Mouse (Mus musculus) CH12.LX (cell line): ENCODE results near the gene Bcorl1. TPM values are rescaled to one million over a fixed set of nuclear protein-coding genes. Genes with fewer than 3 reads are reported as not detected.

ENCODE experiments used
- DNase-seq: peaks from one replicate; pipeline ENCODE4 v3.0.0-alpha.2; 2013; ENCODE audit errors: extremely low read depth
- H3K27ac ChIP-seq: 2 replicates; pipeline ENCODE4 v1.5.1; 2012; ENCODE audit warnings: low read depth, mild to moderate bottlenecking, control low read depth, moderate library complexity; ENCODE audit not compliant: insufficient read depth
- H3K27me3 ChIP-seq: replicated peaks from 2 replicates; pipeline ENCODE3; 2012; ENCODE audit warnings: inconsistent platforms
- H3K36me3 ChIP-seq, 2 experiments: replicated peaks in 1 of 2; 2 replicates each; pipeline versions ENCODE3 to v1.6.1; 2012; ENCODE audit warnings: inconsistent platforms in 1 of 2, low read length in 1 of 2, mild to moderate bottlenecking in 1 of 2, mixed read lengths in 1 of 2, moderate library complexity in 1 of 2; ENCODE audit not compliant: control insufficient read depth in 1 of 2, insufficient read depth in 1 of 2
- H3K4me1 ChIP-seq, 2 experiments: 2 replicates each; pipeline ENCODE4 v1.6.1; 2012; ENCODE audit warnings: inconsistent platforms in 1 of 2, moderate library complexity in 1 of 2; ENCODE audit not compliant: insufficient read depth in 2 of 2, control insufficient read depth in 1 of 2
- H3K4me2 ChIP-seq: 2 replicates; pipeline ENCODE4 v1.6.1; 2012; ENCODE audit warnings: low read depth, mild to moderate bottlenecking, control low read depth; ENCODE audit not compliant: poor library complexity, insufficient read depth, severe bottlenecking
- H3K4me3 ChIP-seq, 3 experiments: fragments of 150-350 bp in 1 of 3; sonication (generic) in 1 of 3; replicated peaks in 1 of 3; 2 replicates each; pipeline versions ENCODE3 to v1.5.1; 2011 to 2012; ENCODE audit warnings: low read depth in 2 of 3, low read length in 2 of 3, mild to moderate bottlenecking in 2 of 3, moderate library complexity in 2 of 3, control low read depth in 1 of 3, improper control_type of control experiment in 1 of 3, inconsistent platforms in 1 of 3, mixed read lengths in 1 of 3; ENCODE audit not compliant: poor library complexity in 1 of 3
- H3K79me2 ChIP-seq: replicated peaks from 2 replicates; pipeline ENCODE4 v1.6.1; 2012; ENCODE audit warnings: mild to moderate bottlenecking, moderate library complexity; ENCODE audit not compliant: control insufficient read depth, poor library complexity, insufficient read depth, severe bottlenecking; ENCODE audit errors: extremely low read depth
- H3K9ac ChIP-seq: 2 replicates; pipeline ENCODE4 v1.6.1; 2012; ENCODE audit warnings: low read depth, mild to moderate bottlenecking, control low read depth, moderate library complexity; ENCODE audit not compliant: insufficient read depth
- H3K9me3 ChIP-seq: replicated peaks from 2 replicates; pipeline ENCODE3; 2012; ENCODE audit warnings: low read length, inconsistent platforms, mixed read lengths
- CHD2 ChIP-seq: IDR thresholded peaks from 2 replicates; pipeline ENCODE4 v1.6.1; 2011; ENCODE audit warnings: low read length, improper control_type of control experiment
- CTCF ChIP-seq, 2 experiments: IDR thresholded peaks in 1 of 2; conservative IDR thresholded peaks in 1 of 2; 2 replicates each; pipeline ENCODE4 v1.5.1; 2011 to 2012; ENCODE audit warnings: low read depth in 2 of 2, low read length in 2 of 2, improper control_type of control experiment in 1 of 2, inconsistent platforms in 1 of 2, mild to moderate bottlenecking in 1 of 2, moderate library complexity in 1 of 2
- ELF1 ChIP-seq: IDR thresholded peaks from 2 replicates; pipeline ENCODE4 v1.6.1; 2014; ENCODE audit warnings: low read depth, mild to moderate bottlenecking, inconsistent platforms, low read length, improper control_type of control experiment
- GABPA ChIP-seq: IDR thresholded peaks from 2 replicates; pipeline ENCODE4 v1.6.1; 2012; ENCODE audit warnings: low read depth, low read length, improper control_type of control experiment, inconsistent platforms; ENCODE audit not compliant: insufficient replicate concordance
- HCFC1 ChIP-seq: IDR thresholded peaks from 2 replicates; pipeline ENCODE4 v1.6.1; 2012; ENCODE audit warnings: low read depth, mild to moderate bottlenecking, inconsistent platforms, low read length, improper control_type of control experiment
- IRF4 ChIP-seq: IDR thresholded peaks from 2 replicates; pipeline ENCODE4 v1.6.1; 2014; ENCODE audit warnings: low read depth, mild to moderate bottlenecking, inconsistent platforms, low read length, improper control_type of control experiment
- JUND ChIP-seq: conservative IDR thresholded peaks from 2 replicates; pipeline ENCODE4 v1.6.1; 2011; ENCODE audit warnings: low read depth, low read length, improper control_type of control experiment
- KAT2A ChIP-seq: IDR thresholded peaks from 2 replicates; pipeline ENCODE4 v1.6.1; 2012; ENCODE audit warnings: low read length, improper control_type of control experiment, inconsistent platforms; ENCODE audit not compliant: insufficient replicate concordance
- MAFK ChIP-seq: IDR thresholded peaks from 2 replicates; pipeline ENCODE4 v1.6.1; 2011; ENCODE audit warnings: low read length, improper control_type of control experiment; ENCODE audit not compliant: insufficient replicate concordance
- MAZ ChIP-seq: IDR thresholded peaks from 2 replicates; pipeline ENCODE4 v1.6.1; 2012; ENCODE audit warnings: low read depth, mild to moderate bottlenecking, inconsistent platforms, low read length, improper control_type of control experiment, moderate library complexity
- MEF2A ChIP-seq: IDR thresholded peaks from 2 replicates; pipeline ENCODE4 v1.6.1; 2014; ENCODE audit warnings: low read depth, mild to moderate bottlenecking, inconsistent platforms, low read length, improper control_type of control experiment, borderline replicate concordance
- MXI1 ChIP-seq: IDR thresholded peaks from 2 replicates; pipeline ENCODE4 v1.6.1; 2011; ENCODE audit warnings: mild to moderate bottlenecking, low read depth, low read length, improper control_type of control experiment
- MYC ChIP-seq: IDR thresholded peaks from 2 replicates; pipeline ENCODE4 v1.6.1; 2011; ENCODE audit warnings: low read depth, mild to moderate bottlenecking, improper control_type of control experiment, low read length
- NELFE ChIP-seq: IDR thresholded peaks from 2 replicates; pipeline ENCODE4 v1.6.1; 2011; ENCODE audit warnings: low read depth, low read length, improper control_type of control experiment
- POLR2A ChIP-seq: IDR thresholded peaks from 2 replicates; pipeline ENCODE4 v1.6.1; 2011; ENCODE audit warnings: low read depth, mild to moderate bottlenecking, improper control_type of control experiment, low read length
- RAD21 ChIP-seq: IDR thresholded peaks from 2 replicates; pipeline ENCODE4 v1.6.1; 2011; ENCODE audit warnings: low read depth, mild to moderate bottlenecking, low read length, improper control_type of control experiment, moderate library complexity
- RCOR1 ChIP-seq: conservative IDR thresholded peaks from 2 replicates; pipeline ENCODE4 v1.6.1; 2012; ENCODE audit warnings: low read depth, mild to moderate bottlenecking, inconsistent platforms, low read length, improper control_type of control experiment
- TCF12 ChIP-seq: IDR thresholded peaks from 2 replicates; pipeline ENCODE4 v1.6.1; 2014; ENCODE audit warnings: low read depth, mild to moderate bottlenecking, inconsistent platforms, low read length, improper control_type of control experiment
- ZC3H11A ChIP-seq: IDR thresholded peaks from 2 replicates; pipeline ENCODE4 v1.6.1; 2012; ENCODE audit warnings: low read depth, mild to moderate bottlenecking, inconsistent platforms, low read length, improper control_type of control experiment
- ZKSCAN1 ChIP-seq: IDR thresholded peaks from 2 replicates; pipeline ENCODE4 v1.6.1; 2012; ENCODE audit warnings: low read depth, inconsistent platforms, low read length, improper control_type of control experiment, borderline replicate concordance
- ZNF384 ChIP-seq: IDR thresholded peaks from 2 replicates; pipeline ENCODE4 v1.6.1; 2012; ENCODE audit warnings: low read depth, low read length, improper control_type of control experiment, inconsistent platforms
- dilution Hi-C: fragments of 300-500 bp; cut with MboI; formaldehyde crosslinking; loops from 2 replicates; pipeline ENCODE4 v1.14.3; 2020; ENCODE audit warnings: low sequenced_read_pairs; ENCODE audit not compliant: extremely low pct_unique_long_range_greater_than_20kb, extremely low pct_ligation_motif_present
- in situ Hi-C: fragments of 300-500 bp; cut with MboI; formaldehyde crosslinking; loops from 3 replicates; pipeline ENCODE4 v1.14.3; 2019; ENCODE audit warnings: low sequenced_read_pairs, low pct_ligation_motif_present, low pct_unique_long_range_greater_than_20kb, mixed read lengths
- polyA plus RNA-seq: library from polyadenylated mRNA; unstranded; fragments of >175 nt; gene quantifications from 2 replicates; pipeline ENCODE4 v1.2.1, GENCODE M21; 2012; ENCODE audit warnings: low read depth; ENCODE audit not compliant: insufficient read length
- total RNA-seq, 2 experiments: library from RNA; depleted of rRNA; stranded (reverse); fragments of 300-350 nt in 1 of 2; fragments of >200 nt in 1 of 2; gene quantifications; 2 replicates each; pipeline ENCODE4 v1.2.3; 2012 to 2014

Gene Bcorl1
- total and polyA plus RNA-seq, 3 experiments = 0.30 to 2.2 (median 1.9) TPM

DNA sequence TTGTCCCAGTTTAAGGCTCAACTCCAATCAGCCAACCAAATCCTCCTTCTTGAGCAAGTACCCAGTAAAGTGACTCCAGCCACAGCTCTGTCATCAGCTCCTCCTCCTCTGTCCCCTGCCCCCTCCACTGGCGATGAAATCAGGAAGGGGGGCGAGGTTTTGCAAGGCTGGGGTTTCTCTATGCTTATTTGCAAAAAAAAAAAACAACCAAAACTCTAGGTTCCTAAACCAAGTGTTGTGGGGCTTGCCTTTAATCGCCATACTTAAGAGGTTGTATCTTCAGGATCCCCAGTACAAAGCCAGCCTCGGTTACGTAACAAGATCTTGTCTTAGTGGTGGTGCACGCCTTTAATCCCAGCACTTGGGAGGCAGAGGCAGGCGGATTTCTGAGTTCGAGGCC, 87.5 kb downstream of the Bcorl1 start:
- DNase-seq = no peak
- dilution Hi-C loops = no loop called here
- H3K9ac ChIP-seq = no peak overlapping the region
- no peak overlapping the region for H3K4me3 ChIP-seq
- no peaks in the 10 kb centered on the region for H3K27me3 ChIP-seq
- peaks cover 26 to 68% of the 10 kb centered on the region in 2 experiments for H3K4me1 ChIP-seq
- H3K27ac ChIP-seq = no peak overlapping the region
- TF ChIP-seq ELF1 (no peak), RAD21 (no peak), MEF2A (no peak), JUND (no peak), CHD2 (no peak), GABPA (no peak), IRF4 (no peak), TCF12 (no peak), KAT2A (no peak), POLR2A (no peak), NELFE (no peak), MAZ (no peak), MAFK (no peak), CTCF (conservative IDR thresholded peaks at IDR 0.05 in 1 of 2, IDR thresholded peaks at IDR 0.05 in 1 of 2; ENCODE audit: low read depth in 2 of 2, low read length in 2 of 2) (no peak), ZC3H11A (no peak), MYC (no peak), ZKSCAN1 (no peak), HCFC1 (no peak), RCOR1 (no peak)
- TF ChIP-seq, all 38 proteins: peak for 0
- peaks cover 3% of the 10 kb centered on the region for H3K79me2 ChIP-seq
- peaks cover 6% of the 10 kb centered on the region for H3K9me3 ChIP-seq
- H3K4me2 ChIP-seq = no peak overlapping the region; the same call in 1 of the 2 replicates
- H3K36me3 ChIP-seq = no peaks in the 10 kb centered on the region
- in situ Hi-C loops = loop anchor here (10.0 kb wide), 1 partner anchor 106 kb away; no protein-coding TSS in a partner anchor

DNA sequence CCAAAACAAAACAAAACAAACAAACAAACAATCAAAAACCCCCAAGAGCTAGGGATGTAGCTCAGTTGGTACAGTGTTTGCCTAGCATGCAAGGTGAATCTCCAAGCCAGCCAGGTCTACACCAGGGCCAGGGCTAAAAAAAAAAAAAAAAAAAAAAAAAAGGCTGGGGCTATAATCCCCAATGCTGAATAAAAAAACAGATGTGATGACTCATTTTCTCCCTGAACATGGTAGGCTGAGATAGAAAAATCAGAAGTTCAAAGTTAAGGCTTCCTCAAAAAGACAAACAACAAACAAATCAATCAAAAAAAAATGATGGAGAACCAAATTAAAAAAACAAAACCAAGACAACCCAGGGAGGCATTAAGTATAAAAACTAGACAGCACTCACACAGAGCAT, 87.9 kb downstream of the Bcorl1 start:
- H3K4me1 ChIP-seq = peaks cover 26 to 68% of the 10 kb centered on the region in 2 experiments
- dilution Hi-C loops (no loop called here), in situ Hi-C loops (loop anchor here (10.0 kb wide), 1 partner anchor 106 kb away; no protein-coding TSS in a partner anchor)
- H3K79me2 ChIP-seq = peaks cover 3% of the 10 kb centered on the region
- H3K4me3 ChIP-seq = no peak overlapping the region
- H3K9me3 ChIP-seq = peaks cover 6% of the 10 kb centered on the region
- H3K27me3 ChIP-seq = no peaks in the 10 kb centered on the region
- peak overlapping the region; percentile 22; the same call in 1 of the 2 replicates for H3K4me2 ChIP-seq
- no peak overlapping the region for H3K27ac ChIP-seq
- no peak overlapping the region for H3K9ac ChIP-seq
- no peaks in the 10 kb centered on the region for H3K36me3 ChIP-seq
- DNase-seq = no peak
- TF ChIP-seq GABPA (no peak), ZC3H11A (no peak), ZKSCAN1 (no peak), JUND (0 out of 2 replicates have a peak, but pooled peaks have one; percentile 37), ZNF384 (peak; percentile 92), MXI1 (no peak), ELF1 (no peak), CHD2 (no peak)
